Mouse (Mus musculus) CH12.LX (cell line): ENCODE data around the gene Cwh43.

Source experiments
- BHLHE40 ChIP-seq: IDR thresholded peaks from 2 replicates; pipeline ENCODE4 v1.6.1; 2011; ENCODE audit warnings: mild to moderate bottlenecking, low read depth, low read length, improper control_type of control experiment
- CTCF ChIP-seq, 2 experiments: IDR thresholded peaks in 1 of 2; conservative IDR thresholded peaks in 1 of 2; 2 replicates each; pipeline ENCODE4 v1.5.1; 2011 to 2012; ENCODE audit warnings: low read depth in 2 of 2, low read length in 2 of 2, improper control_type of control experiment in 1 of 2, inconsistent platforms in 1 of 2, mild to moderate bottlenecking in 1 of 2, moderate library complexity in 1 of 2
- E2F4 ChIP-seq: IDR thresholded peaks from 2 replicates; pipeline ENCODE4 v1.6.1; 2011; ENCODE audit warnings: low read depth, low read length, improper control_type of control experiment; ENCODE audit not compliant: insufficient replicate concordance
- ETS1 ChIP-seq: conservative IDR thresholded peaks from 2 replicates; pipeline ENCODE4 v1.6.1; 2012; ENCODE audit warnings: low read depth, mild to moderate bottlenecking, inconsistent platforms, low read length, improper control_type of control experiment, moderate library complexity
- MAX ChIP-seq: IDR thresholded peaks from 2 replicates; pipeline ENCODE4 v1.6.1; 2011; ENCODE audit warnings: low read length, improper control_type of control experiment
- NELFE ChIP-seq: IDR thresholded peaks from 2 replicates; pipeline ENCODE4 v1.6.1; 2011; ENCODE audit warnings: low read depth, low read length, improper control_type of control experiment
- POLR2A ChIP-seq: IDR thresholded peaks from 2 replicates; pipeline ENCODE4 v1.6.1; 2011; ENCODE audit warnings: low read depth, mild to moderate bottlenecking, improper control_type of control experiment, low read length
- SIN3A ChIP-seq: IDR thresholded peaks from 2 replicates; pipeline ENCODE4 v1.6.1; 2012; ENCODE audit warnings: low read length, improper control_type of control experiment, inconsistent platforms
- TCF12 ChIP-seq: IDR thresholded peaks from 2 replicates; pipeline ENCODE4 v1.6.1; 2014; ENCODE audit warnings: low read depth, mild to moderate bottlenecking, inconsistent platforms, low read length, improper control_type of control experiment

GRCm38 (mm10) chr5:73419045-73419695, 13.3 kb downstream of the Cwh43 start:
- no peak for TF ChIP-seq NELFE
- TF ChIP-seq CTCF (conservative IDR thresholded peaks at IDR 0.05 in 1 of 2, IDR thresholded peaks at IDR 0.05 in 1 of 2; ENCODE audit: low read depth in 2 of 2, low read length in 2 of 2): no peak
- no peak for TF ChIP-seq POLR2A
- TF ChIP-seq SIN3A: no peak
- no peak for TF ChIP-seq BHLHE40
- TF ChIP-seq ETS1: no peak
- no peak for TF ChIP-seq TCF12
- TF ChIP-seq E2F4: no peak
- TF ChIP-seq MAX: no peak
